Mouse (Mus musculus): Measurements from ENCODE around the gene Ric3. TPM values are rescaled to one million over a fixed set of nuclear protein-coding genes. Genes with fewer than 3 reads are reported as not detected.
A peak's percentile ranks its signal among the peaks of the same experiment; 100 is the strongest.
"Not testable (repeated sequence)": the region's sequence is repeated elsewhere in the genome, so short reads cannot be mapped to it uniquely, and the experiment has no call there.

Gene Ric3
- 1.4 and 2.2 TPM in 2 replicates for polyA plus RNA-seq (2014; fragmentation: Nextera tagmentation; extraction: Ambion mirVana)

DNA sequence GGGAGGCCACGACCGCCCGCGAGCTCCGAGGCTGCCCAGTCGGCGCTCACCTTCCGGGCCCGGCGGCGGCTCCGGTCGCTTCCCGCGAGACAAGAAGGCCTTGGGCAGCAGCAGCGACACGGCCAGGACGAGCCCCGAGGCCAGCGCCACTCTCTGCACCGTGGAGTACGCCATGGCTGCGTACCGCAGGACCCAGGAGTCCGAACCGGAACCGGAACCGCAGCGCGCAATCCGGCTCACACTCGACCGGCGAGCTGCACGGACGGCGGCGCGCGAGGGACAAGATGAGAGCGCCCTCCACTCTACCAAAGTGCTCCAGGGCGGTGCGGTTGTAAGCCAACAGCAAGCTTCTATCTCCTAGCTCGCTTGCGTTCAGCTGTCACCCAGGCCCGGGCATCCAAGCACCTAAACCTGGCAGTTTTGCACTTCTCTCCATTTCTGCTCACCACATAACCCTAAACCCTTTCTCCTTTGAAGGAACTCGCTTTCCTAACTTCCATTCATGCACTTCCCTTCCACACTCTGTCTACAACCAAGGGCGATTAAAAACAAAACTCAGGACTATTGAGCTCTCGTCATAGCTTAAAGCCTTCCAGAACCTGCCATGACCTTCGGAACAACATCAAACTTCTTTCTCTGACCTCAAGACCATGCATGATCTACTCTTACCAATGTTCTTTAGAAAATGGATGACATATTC, at the start of gene Ric3:
Ric3 (minus strand) TSS at position 219 of the 700 bp plus-strand sequence.
- H3K4me2 ChIP-seq (replicated peaks; ENCODE audit: low read depth, low read length) = peak within 1 kb of the TSS; percentile 64
- H3K4me1 ChIP-seq (ENCODE audit: control insufficient read depth, insufficient read depth, low read length) = no peaks in the 10 kb centered on the region
- peak; percentile 32; the same call in 1 of the 2 replicates for ATAC-seq (ENCODE audit: low FRiP score, low TSS enrichment)
- H3K27ac ChIP-seq (ENCODE audit: low read depth, low read length) = no peak within 1 kb of the TSS
- H3K9me3 ChIP-seq (ENCODE audit: control insufficient read depth, low read length) = no peaks in the 10 kb centered on the region; the same call in 1 of the 2 replicates
- peak within 1 kb of the TSS; percentile 45 for H3K4me3 ChIP-seq (ENCODE audit: low read length)
- H3K9ac ChIP-seq (ENCODE audit: low read depth, low read length) = peak within 1 kb of the TSS; percentile 19; the same call in 1 of the 2 replicates
- peaks cover 5% of the 10 kb centered on the region; the same call in 1 of the 2 replicates for H3K27me3 ChIP-seq (ENCODE audit: control insufficient read depth, insufficient read depth, low read length)
- WGBS = 6% methylated on average over 40 of the region's 50 CpGs
- no peaks in the 10 kb centered on the region for H3K36me3 ChIP-seq (ENCODE audit: control insufficient read depth, insufficient read depth, low read length)

DNA sequence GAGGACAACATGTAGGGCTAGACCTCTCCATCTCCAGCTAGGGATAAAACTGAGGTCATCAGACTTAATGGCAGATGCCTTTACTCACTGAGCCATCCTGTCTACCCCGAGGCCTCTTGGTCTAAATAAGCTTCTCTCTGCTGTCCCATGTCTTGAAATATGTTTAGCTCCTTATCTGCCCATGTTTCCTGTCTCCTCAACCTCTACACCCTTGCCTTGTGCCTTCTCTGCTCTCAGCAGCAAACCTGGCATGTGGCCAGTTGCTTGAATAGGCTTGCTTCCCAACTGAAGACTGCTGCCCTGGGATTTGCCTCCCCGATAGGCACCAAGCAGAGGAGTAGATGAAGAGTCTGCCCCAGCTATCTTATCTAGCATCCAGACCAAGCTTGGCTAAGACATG, 48.4 kb upstream of the Ric3 start:
- 79% methylated on average over 2 of the region's 2 CpGs for WGBS
- Histone ChIP-seq H3K27ac (ENCODE audit: low read depth, low read length) (no peak overlapping the region), H3K27me3 (ENCODE audit: control insufficient read depth, insufficient read depth, low read length) (no peaks in the 10 kb centered on the region), H3K4me3 (ENCODE audit: low read length) (no peak overlapping the region), H3K36me3 (ENCODE audit: control insufficient read depth, insufficient read depth, low read length) (no peaks in the 10 kb centered on the region), H3K4me1 (ENCODE audit: control insufficient read depth, insufficient read depth, low read length) (no peaks in the 10 kb centered on the region), H3K4me2 (replicated peaks; ENCODE audit: low read depth, low read length) (no peak overlapping the region), H3K9ac (ENCODE audit: low read depth, low read length) (no peak overlapping the region), H3K9me3 (ENCODE audit: control insufficient read depth, low read length) (no peaks in the 10 kb centered on the region)
- no peak for ATAC-seq (ENCODE audit: low FRiP score, low TSS enrichment)

DNA sequence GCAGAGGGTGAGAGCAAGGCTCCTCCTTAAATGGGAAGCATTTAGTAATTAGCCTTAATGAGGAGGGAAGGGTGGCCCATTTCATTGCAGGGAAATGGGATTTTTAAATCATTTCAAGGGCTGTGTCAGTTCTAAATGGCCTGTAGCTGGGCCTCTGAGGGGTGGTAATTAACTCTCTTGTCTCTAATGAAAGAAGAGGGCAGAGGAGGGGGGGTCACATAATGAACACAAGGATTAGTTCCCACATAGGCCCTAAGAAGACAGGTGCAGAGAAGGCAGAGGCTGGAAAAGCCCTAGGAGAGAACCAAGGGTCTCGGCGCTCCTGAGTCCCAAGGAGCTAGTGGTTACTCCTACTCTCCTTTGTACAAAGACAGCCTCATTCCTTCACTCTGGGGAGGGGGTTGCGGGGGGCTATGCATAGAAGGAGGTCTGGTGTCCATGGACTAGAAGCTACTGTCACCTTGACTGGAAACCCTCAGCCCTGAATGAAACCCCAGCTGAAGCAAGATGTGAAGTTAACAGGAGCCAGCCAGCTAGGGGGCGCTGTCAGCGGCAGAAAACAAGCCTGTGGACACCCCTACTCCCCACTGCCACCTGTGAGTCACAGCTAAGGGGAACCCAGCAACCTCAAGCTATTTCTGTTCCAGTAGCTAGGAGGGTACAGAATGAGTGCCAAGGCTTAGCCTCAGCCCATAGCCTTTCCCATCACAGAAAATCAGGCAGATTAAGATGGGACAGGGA, 47.0 kb upstream of the Ric3 start:
- ATAC-seq (ENCODE audit: low FRiP score, low TSS enrichment) = no peak

DNA sequence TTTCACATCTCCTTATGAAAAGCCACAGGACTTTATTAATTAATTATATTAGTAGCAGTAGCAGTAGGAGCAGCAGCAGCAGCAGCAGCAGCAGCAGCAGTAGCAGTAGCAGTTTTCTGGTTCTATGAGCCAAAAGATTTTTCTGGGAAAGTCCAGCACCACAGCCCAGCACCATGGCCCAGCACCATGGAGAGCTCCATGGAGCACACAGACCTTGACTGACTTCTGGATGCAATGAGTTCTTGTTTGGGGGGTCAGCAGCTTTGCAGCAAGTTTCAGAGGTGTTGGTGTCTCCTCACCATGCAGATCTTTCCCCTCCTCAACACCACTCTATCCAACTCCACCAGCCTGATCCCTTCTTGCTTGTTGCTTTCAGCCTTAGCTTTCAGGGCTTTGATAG, 46.3 kb upstream of the Ric3 start:
- no peaks in the 10 kb centered on the region for H3K27me3 ChIP-seq (ENCODE audit: control insufficient read depth, insufficient read depth, low read length)
- no peak overlapping the region for H3K4me2 ChIP-seq (replicated peaks; ENCODE audit: low read depth, low read length)
- no peak overlapping the region for H3K9ac ChIP-seq (ENCODE audit: low read depth, low read length)
- no peak overlapping the region for H3K27ac ChIP-seq (ENCODE audit: low read depth, low read length)
- H3K36me3 ChIP-seq (ENCODE audit: control insufficient read depth, insufficient read depth, low read length) = no peaks in the 10 kb centered on the region
- H3K4me3 ChIP-seq (ENCODE audit: low read length) = no peak overlapping the region
- ATAC-seq (ENCODE audit: low FRiP score, low TSS enrichment) = peak; percentile 73; the same call in 1 of the 2 replicates
- no peaks in the 10 kb centered on the region for H3K9me3 ChIP-seq (ENCODE audit: control insufficient read depth, low read length)
- H3K4me1 ChIP-seq (ENCODE audit: control insufficient read depth, insufficient read depth, low read length) = no peaks in the 10 kb centered on the region

More for the DNA sequence above, 47.0 kb upstream of the Ric3 start:
- WGBS = 78% methylated on average over 5 of the region's 5 CpGs
- H3K27ac ChIP-seq (ENCODE audit: low read depth, low read length) = no peak overlapping the region
- no peaks in the 10 kb centered on the region for H3K27me3 ChIP-seq (ENCODE audit: control insufficient read depth, insufficient read depth, low read length)
- H3K4me3 ChIP-seq (ENCODE audit: low read length) = no peak overlapping the region
- H3K9me3 ChIP-seq (ENCODE audit: control insufficient read depth, low read length) = no peaks in the 10 kb centered on the region
- no peaks in the 10 kb centered on the region for H3K4me1 ChIP-seq (ENCODE audit: control insufficient read depth, insufficient read depth, low read length)
- H3K9ac ChIP-seq (ENCODE audit: low read depth, low read length) = no peak overlapping the region
- H3K36me3 ChIP-seq (ENCODE audit: control insufficient read depth, insufficient read depth, low read length) = no peaks in the 10 kb centered on the region
- no peak overlapping the region for H3K4me2 ChIP-seq (replicated peaks; ENCODE audit: low read depth, low read length)

DNA sequence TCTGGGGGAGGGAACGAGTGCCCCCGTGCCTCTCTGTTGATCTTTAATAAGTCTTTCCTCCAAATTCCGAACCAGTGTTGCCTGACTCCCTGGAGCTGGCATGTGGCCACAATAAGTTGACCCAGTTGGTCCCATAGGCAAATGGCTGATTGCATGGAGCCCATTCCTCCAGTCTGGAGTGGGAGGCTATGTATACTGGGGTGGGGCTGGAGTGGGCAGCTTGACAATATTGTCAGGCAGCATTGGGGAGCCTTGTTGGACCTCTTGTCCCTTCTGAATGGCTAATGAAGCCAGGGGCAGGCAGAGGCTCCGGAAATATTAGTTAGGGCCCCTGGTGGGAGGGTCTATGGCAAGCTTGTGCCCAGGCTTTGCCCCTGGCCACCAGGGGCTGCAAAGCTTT, 32.8 kb upstream of the Ric3 start:
- no peak for ATAC-seq (ENCODE audit: low FRiP score, low TSS enrichment)
- no peaks in the 10 kb centered on the region for H3K36me3 ChIP-seq (ENCODE audit: control insufficient read depth, insufficient read depth, low read length)
- H3K27me3 ChIP-seq (ENCODE audit: control insufficient read depth, insufficient read depth, low read length) = no peaks in the 10 kb centered on the region
- H3K9ac ChIP-seq (ENCODE audit: low read depth, low read length) = no peak overlapping the region
- no peaks in the 10 kb centered on the region for H3K4me1 ChIP-seq (ENCODE audit: control insufficient read depth, insufficient read depth, low read length)
- 70% methylated on average over 4 of the region's 4 CpGs for WGBS
- no peak overlapping the region for H3K4me2 ChIP-seq (replicated peaks; ENCODE audit: low read depth, low read length)
- no peak overlapping the region for H3K4me3 ChIP-seq (ENCODE audit: low read length)
- no peaks in the 10 kb centered on the region for H3K9me3 ChIP-seq (ENCODE audit: control insufficient read depth, low read length)
- H3K27ac ChIP-seq (ENCODE audit: low read depth, low read length) = no peak overlapping the region

DNA sequence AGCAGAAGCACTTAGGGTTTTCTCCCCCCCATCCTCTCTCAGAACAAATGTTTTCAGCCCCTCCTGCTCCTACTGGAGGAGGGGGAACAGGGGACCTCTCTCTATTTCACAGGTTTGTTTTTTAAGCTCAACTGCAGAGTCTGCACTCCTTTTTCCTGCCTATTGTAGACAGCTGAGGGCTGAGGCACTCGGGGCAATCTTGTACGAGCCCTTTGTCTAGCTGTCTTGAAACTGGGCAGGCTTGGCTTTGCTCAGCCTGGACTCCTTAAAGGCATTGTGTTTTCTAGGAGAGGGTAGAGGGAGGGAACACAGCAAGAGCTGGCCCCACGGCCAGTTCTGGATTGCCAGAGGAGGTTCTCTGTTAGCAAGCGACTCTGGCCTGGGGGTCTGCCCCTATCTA, 32.4 kb upstream of the Ric3 start:
- not testable (repeated sequence) for ATAC-seq (ENCODE audit: low FRiP score, low TSS enrichment); H3K27me3 ChIP-seq (ENCODE audit: control insufficient read depth, insufficient read depth, low read length); H3K36me3 ChIP-seq (ENCODE audit: control insufficient read depth, insufficient read depth, low read length); H3K4me3 ChIP-seq (ENCODE audit: low read length); H3K4me2 ChIP-seq (replicated peaks; ENCODE audit: low read depth, low read length); H3K9ac ChIP-seq (ENCODE audit: low read depth, low read length); H3K4me1 ChIP-seq (ENCODE audit: control insufficient read depth, insufficient read depth, low read length); H3K27ac ChIP-seq (ENCODE audit: low read depth, low read length); H3K9me3 ChIP-seq (ENCODE audit: control insufficient read depth, low read length)
- 86% methylated on average over 1 of the region's 4 CpGs for WGBS

DNA sequence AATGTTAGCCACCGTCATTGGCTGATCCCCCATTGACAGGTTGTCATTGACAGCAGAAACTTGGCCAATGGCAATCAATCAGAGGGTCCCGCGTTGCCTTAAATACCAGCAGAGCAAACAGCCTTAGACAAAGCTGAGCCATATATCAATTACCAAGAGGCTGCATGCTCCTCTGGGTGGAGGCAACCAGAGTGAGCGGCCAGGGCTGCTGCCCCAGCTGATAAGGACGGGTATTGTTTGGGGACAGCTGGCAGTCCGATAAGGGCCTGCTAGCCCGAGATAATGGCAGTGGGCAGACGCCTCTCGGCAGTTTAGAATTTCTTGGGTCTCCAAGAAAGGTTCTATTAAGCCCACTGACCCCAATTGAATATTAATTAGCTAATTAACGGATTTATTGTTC, 31.8 kb upstream of the Ric3 start:
- no peak for ATAC-seq (ENCODE audit: low FRiP score, low TSS enrichment)
- H3K9ac ChIP-seq (ENCODE audit: low read depth, low read length) = no peak overlapping the region
- H3K4me3 ChIP-seq (ENCODE audit: low read length) = no peak overlapping the region
- H3K9me3 ChIP-seq (ENCODE audit: control insufficient read depth, low read length) = no peaks in the 10 kb centered on the region
- WGBS = 49% methylated on average over 10 of the region's 10 CpGs
- no peak overlapping the region for H3K27ac ChIP-seq (ENCODE audit: low read depth, low read length)
- no peaks in the 10 kb centered on the region for H3K4me1 ChIP-seq (ENCODE audit: control insufficient read depth, insufficient read depth, low read length)
- H3K36me3 ChIP-seq (ENCODE audit: control insufficient read depth, insufficient read depth, low read length) = no peaks in the 10 kb centered on the region
- no peak overlapping the region for H3K4me2 ChIP-seq (replicated peaks; ENCODE audit: low read depth, low read length)
- no peaks in the 10 kb centered on the region for H3K27me3 ChIP-seq (ENCODE audit: control insufficient read depth, insufficient read depth, low read length)

DNA sequence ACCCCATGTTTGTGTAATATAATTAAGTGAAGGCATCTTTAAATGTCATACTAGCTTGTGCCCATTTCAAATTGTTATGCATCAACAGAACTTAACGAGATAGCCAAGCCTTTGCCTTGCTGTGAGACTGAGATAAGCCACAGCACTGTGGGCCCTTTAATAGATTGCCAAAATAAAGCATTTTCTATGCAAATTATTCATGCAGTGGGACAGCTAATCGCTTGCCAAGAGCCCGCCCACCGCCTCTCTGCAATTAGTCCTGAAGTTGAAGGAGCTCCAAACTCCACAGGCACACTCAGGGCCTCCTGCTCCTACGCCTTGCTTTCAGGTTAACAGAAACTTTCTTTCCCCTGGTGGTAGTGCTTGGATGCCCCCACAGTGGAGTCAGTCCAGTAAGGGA, 27.9 kb upstream of the Ric3 start:
- Histone ChIP-seq H3K9me3 (ENCODE audit: control insufficient read depth, low read length) (no peaks in the 10 kb centered on the region), H3K36me3 (ENCODE audit: control insufficient read depth, insufficient read depth, low read length) (no peaks in the 10 kb centered on the region), H3K4me3 (ENCODE audit: low read length) (no peak overlapping the region), H3K4me1 (ENCODE audit: control insufficient read depth, insufficient read depth, low read length) (no peaks in the 10 kb centered on the region), H3K27ac (ENCODE audit: low read depth, low read length) (no peak overlapping the region), H3K4me2 (replicated peaks; ENCODE audit: low read depth, low read length) (no peak overlapping the region), H3K27me3 (ENCODE audit: control insufficient read depth, insufficient read depth, low read length) (no peaks in the 10 kb centered on the region), H3K9ac (ENCODE audit: low read depth, low read length) (no peak overlapping the region)
- WGBS = 72% methylated on average over 5 of the region's 5 CpGs
- no peak for ATAC-seq (ENCODE audit: low FRiP score, low TSS enrichment)

DNA sequence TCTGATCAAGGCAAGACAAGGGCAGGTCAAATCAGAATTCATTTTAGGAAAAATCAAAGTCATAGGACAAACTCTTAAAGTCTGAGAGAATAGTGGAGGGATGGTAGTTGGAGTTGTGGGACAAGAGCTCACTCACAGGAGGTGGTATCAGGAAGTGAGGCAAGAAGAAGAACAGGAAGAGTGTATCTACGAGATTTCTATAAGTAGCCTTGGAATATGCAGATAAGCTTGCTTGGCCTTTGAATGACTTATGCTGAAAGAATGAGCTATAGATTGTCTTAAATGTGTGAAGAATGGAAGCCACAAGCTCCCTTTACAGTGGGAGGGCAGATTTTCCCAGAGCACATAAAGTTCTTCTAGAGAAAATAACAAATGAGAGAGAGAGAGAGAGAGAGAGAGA, 21.8 kb upstream of the Ric3 start:
- Histone ChIP-seq H3K4me2 (replicated peaks; ENCODE audit: low read depth, low read length) (no peak overlapping the region), H3K9me3 (ENCODE audit: control insufficient read depth, low read length) (no peaks in the 10 kb centered on the region), H3K27me3 (ENCODE audit: control insufficient read depth, insufficient read depth, low read length) (no peaks in the 10 kb centered on the region), H3K9ac (ENCODE audit: low read depth, low read length) (no peak overlapping the region), H3K36me3 (ENCODE audit: control insufficient read depth, insufficient read depth, low read length) (no peaks in the 10 kb centered on the region), H3K4me1 (ENCODE audit: control insufficient read depth, insufficient read depth, low read length) (no peaks in the 10 kb centered on the region), H3K27ac (ENCODE audit: low read depth, low read length) (no peak overlapping the region), H3K4me3 (ENCODE audit: low read length) (no peak overlapping the region)
- no peak for ATAC-seq (ENCODE audit: low FRiP score, low TSS enrichment)
- 63% methylated on average over 1 of the region's 1 CpGs for WGBS
